Mouse (Mus musculus) spleen, adult 18-20 months (tissue): ENCODE measurements around the gene Prmt6.

Source experiments
- DNase-seq, 2 experiments: peaks; one replicate each; pipeline ENCODE4 v3.0.0; 2022; ENCODE audit warnings: mixed read lengths in 2 of 2

Prmt6 gene

DNA sequence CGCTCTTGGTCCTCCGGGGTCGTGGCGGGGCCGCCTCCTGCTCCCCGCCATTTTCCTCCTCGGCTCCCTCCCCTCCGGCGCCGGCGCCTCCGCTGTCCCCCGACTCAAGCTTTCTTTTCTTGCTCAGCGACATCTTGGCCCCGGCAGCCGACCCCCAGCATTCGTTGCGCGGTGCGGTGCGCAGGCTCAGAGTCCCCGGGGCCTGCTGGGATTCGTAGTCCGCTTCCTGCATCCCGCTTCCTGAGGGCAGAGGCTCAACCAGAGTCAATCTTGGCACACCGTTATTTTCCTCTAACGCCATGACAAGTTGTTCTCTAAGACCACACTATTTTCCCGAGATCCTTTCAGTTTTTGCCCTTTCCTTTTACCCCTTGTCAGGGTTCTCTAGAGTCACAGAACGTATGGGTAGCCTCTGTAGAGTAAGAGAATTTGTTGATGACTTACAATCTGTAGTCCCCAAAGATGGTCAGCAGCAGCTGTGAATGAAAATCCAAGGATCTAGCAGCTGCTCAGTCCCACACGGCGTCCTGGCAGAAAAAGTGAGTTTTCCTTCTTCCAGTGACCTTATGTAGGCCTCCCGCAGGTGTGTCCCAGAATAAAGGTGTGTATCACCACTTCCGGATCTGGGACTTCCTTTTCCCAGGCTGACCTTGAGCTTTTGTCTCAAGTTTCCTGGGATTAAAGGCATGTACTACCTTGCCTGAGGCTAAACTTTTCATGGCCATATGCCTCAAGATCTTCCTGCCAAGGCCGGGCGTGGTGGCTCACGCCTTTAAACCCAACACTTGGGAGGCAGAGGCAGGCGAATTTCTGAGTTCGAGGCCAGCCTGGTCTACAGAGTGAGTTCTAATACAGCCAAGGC lies at the start of gene Prmt6:
Prmt6 (minus strand) TSS at position 160 of the 862 bp plus-strand sequence.
- peak; percentile 75 to 86 for DNase-seq

DNA sequence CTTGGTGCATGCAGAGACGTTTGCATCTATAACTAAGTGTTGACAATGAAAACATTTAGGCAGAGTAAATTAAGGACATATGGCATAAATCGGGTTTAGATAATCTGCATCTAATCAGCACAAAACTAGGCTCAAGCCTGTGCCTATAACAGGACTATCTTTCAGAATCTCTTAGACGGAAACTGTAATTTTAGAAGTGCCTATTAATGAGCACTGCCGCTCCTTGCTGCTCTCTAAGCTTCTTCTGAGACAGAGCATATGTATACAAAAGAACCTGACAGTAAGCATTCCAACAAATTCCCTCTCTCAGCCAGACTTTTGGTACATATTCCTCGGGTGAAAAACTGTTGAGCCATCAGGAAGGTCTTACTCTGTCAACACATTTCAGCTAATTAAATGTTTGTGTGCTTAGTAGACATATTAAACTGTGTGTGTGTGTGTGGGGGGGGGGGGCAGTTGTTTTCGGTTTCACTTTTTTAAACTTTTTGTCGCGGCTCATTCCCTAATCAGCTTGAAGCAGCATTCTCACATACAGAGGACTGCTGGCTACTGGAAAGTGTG lies 39.8 kb upstream of the Prmt6 start:
- no peak for DNase-seq

DNA sequence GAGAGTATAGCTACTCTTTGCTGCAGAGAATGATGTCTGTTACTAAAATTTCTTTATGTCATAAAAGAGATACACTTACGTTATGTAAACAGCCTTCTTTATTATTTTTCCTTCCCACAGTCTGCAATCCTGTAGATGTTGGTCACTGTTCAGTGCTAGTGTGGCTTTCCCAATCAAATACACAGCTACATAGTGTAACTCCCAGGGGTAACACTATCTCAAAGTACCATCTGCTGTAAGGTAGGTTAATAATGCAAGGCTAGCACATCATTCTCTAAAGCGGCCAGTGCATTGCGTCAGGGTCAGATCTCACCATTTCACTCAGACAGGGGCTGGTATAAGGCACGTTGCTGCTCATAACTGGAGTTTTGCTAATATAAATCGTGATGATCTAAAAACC lies 31.9 kb upstream of the Prmt6 start:
- no peak for DNase-seq

DNA sequence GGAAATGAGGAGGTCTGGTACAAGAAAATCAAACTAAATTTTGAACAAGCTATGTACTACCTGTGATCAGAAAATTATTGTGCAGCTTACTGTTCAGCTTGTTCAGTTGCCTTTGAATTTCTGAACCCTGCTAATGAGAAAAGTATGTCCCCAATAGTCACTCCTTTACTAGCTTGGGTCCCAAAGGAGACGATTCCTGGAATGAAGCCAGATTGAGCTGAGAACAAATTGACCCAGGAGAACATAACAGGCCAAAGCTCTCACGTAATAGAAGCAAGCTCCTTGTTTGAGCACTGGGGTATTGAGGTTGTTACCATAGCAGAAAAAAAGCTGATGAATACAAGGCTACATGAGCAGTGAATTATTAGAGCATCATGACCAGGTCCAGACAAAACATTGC lies 17.0 kb upstream of the Prmt6 start:
- DNase-seq = no peak

DNA sequence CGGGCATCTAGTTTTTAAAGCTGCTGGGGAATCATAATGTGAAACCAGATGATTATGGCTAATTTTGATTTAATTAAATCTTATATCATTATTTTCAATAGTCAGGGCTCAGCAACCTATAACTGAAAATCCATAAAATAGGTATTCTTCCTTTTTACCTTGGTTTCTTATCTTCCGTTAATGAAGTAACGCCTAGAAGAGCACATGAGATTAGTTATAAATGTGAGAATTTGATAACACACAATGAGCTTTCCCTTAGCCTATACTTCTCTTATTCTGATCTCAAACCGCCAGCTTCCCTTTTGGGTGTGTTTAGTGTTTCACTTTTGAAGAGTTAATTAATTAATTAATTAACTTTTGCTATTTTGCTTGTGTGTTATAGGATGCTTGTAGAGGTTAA lies 2.3 kb upstream of the Prmt6 start:
- no peak for DNase-seq

DNA sequence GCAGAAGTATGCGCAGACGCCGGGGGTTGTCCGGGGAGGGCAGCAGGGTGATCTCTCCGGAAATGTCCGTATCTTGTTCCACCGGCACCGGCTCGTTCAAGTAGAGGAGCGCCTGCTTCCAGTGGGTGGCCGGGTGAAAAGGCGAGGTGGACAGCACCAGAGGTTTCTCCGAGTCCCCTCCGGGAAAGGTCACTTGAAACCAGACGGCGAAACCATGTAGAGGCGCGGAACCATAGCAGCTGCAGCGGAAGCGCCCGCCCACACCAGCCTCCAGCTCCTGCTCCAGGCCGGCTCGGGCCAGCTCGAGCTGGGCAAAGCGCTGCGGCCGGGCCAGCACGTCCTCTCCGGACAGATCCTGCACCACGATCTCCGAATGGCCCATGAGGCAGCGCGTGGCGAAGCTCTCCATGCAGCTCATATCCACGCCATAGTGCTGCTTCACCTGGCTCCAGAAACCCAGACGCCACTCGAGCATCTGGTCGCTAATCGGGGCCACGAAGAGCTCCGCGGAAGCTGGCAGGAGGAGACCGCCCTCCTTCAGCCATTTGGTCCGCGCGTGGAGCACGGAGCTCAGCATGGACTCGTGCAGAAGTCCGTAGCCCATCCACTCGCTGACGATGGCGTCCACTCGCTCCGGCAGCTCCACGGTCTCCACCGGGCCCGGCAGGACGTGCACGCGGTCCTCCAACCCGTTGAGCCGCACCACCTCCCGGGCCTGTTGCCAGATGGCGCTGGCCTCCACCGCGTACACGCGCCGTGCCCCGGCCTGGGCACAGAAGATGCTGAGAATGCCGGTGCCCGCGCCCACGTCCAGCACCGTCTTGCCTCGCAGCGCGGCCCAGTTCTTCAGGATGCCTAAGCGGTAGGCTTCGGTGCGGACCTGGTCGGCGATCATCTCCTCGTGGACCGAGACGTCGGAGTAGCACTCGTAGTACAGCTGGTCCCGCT lies 633 bp downstream of the Prmt6 start:
- DNase-seq = peak; percentile 38 to 62

DNA sequence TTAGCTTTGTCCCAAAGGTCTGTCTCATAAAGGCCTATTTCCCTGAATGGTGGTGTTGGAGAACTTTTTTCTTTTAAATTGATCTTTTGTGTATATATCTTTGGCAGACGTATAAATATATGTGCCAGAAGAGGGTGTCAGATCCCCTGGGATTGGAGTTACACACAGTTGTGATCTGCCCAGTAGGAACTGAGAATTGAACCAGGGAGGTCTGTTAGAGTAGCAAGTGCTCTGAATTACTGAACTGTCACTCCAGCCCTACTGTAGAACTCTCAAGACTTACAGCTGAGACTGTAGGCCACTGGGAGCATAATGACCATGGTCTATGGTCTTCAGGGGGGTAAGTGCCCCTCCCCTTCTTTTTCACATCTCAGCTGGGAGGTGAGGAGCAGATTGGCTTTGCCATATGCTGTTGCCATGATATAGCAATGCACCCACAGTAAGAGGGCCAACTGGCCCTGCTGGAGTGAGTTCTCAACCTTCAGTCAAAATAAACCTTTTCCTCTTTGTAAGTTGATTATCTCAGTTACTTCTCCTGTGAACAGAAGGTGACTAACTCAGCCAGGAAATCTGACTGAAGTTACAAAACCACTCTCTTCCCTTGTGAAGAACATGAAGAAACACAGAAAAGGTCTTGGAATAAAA lies 13.9 kb downstream of the Prmt6 start:
- DNase-seq = no peak
